Mouse (Mus musculus) neural tube, embryonic 13.5 days (tissue): Measurements from ENCODE around the gene Myo6. TPM values are rescaled to one million over a fixed set of nuclear protein-coding genes. Genes with fewer than 3 reads are reported as not detected.

Experiments
- ATAC-seq: fragments of 200-750 bp; cut with Nextera tagmentation; 2 replicates; pipeline ENCODE4 v1.8.0; 2017; ENCODE audit warnings: low read depth, mild to moderate bottlenecking, moderate TSS enrichment, moderate library complexity
- H3K27ac ChIP-seq: fragments of 300-500 bp; sonication (generic); replicated peaks from 2 replicates; pipeline ENCODE4 v1.5.1; 2015; ENCODE audit warnings: moderate library complexity, mild to moderate bottlenecking, inconsistent platforms
- H3K27me3 ChIP-seq: fragments of 300-500 bp; sonication (generic); 2 replicates; pipeline ENCODE4 v1.6.1; 2015; ENCODE audit warnings: mild to moderate bottlenecking, inconsistent platforms
- H3K36me3 ChIP-seq: fragments of 300-500 bp; sonication (generic); 2 replicates; pipeline ENCODE4 v1.6.1; 2015; ENCODE audit warnings: mild to moderate bottlenecking, inconsistent platforms
- H3K4me1 ChIP-seq: fragments of 300-500 bp; sonication (generic); replicated peaks from 2 replicates; pipeline ENCODE4 v1.6.1; 2015; ENCODE audit warnings: inconsistent platforms
- H3K4me2 ChIP-seq: fragments of 300-500 bp; sonication (generic); 2 replicates; pipeline ENCODE4 v1.6.1; 2015; ENCODE audit warnings: inconsistent platforms, mild to moderate bottlenecking, moderate library complexity
- H3K4me3 ChIP-seq: fragments of 300-500 bp; sonication (generic); 2 replicates; pipeline ENCODE4 v1.5.1; 2015; ENCODE audit warnings: mild to moderate bottlenecking, inconsistent platforms
- H3K9ac ChIP-seq: fragments of 300-500 bp; sonication (generic); 2 replicates; pipeline ENCODE4 v1.6.1; 2015; ENCODE audit warnings: moderate library complexity, mild to moderate bottlenecking, inconsistent platforms
- H3K9me3 ChIP-seq: fragments of 300-500 bp; sonication (generic); 2 replicates; pipeline ENCODE4 v1.6.1; 2016; ENCODE audit warnings: inconsistent platforms
- WGBS: fragments of 180-500 bp; shearing (Covaris S2); methylation state at CpG from one replicate; pipeline ENCODE4 v1.1.7; 2015; 5-methylcytosine and 5-hydroxymethylcytosine counted together
- polyA plus RNA-seq: library from polyadenylated mRNA; unstranded; fragments of >200 nt; fragmentation: Nextera tagmentation; extraction: Ambion mirVana; gene quantifications from 2 replicates; pipeline ENCODE4 v1.2.1, GENCODE M21; 2015

The Myo6 gene
- polyA plus RNA-seq, 1 experiment from 2014 or later, result 16.2 TPM

- 58% methylated on average over 3 of the region's 3 CpGs for WGBS
- Histone ChIP-seq H3K36me3 (no peaks in the 10 kb centered on the region), H3K9me3 (no peaks in the 10 kb centered on the region), H3K27ac (no peak overlapping the region), H3K27me3 (no peaks in the 10 kb centered on the region), H3K9ac (no peak overlapping the region), H3K4me3 (no peak overlapping the region), H3K4me2 (no peak overlapping the region), H3K4me1 (no peaks in the 10 kb centered on the region)
- no peak for ATAC-seq
Observed at GRCm38 (mm10) chr9:80185737-80186136, 20.9 kb downstream of the Myo6 start.

GRCm38 (mm10) chr9:80186693-80187092, 21.9 kb downstream of the Myo6 start:
- Histone ChIP-seq H3K9me3 (no peaks in the 10 kb centered on the region), H3K4me3 (no peak overlapping the region), H3K4me2 (no peak overlapping the region), H3K36me3 (no peaks in the 10 kb centered on the region), H3K9ac (no peak overlapping the region), H3K4me1 (no peaks in the 10 kb centered on the region), H3K27ac (no peak overlapping the region), H3K27me3 (no peaks in the 10 kb centered on the region)
- ATAC-seq, result no peak
- WGBS, result 86% methylated on average over 8 of the region's 8 CpGs

DNA sequence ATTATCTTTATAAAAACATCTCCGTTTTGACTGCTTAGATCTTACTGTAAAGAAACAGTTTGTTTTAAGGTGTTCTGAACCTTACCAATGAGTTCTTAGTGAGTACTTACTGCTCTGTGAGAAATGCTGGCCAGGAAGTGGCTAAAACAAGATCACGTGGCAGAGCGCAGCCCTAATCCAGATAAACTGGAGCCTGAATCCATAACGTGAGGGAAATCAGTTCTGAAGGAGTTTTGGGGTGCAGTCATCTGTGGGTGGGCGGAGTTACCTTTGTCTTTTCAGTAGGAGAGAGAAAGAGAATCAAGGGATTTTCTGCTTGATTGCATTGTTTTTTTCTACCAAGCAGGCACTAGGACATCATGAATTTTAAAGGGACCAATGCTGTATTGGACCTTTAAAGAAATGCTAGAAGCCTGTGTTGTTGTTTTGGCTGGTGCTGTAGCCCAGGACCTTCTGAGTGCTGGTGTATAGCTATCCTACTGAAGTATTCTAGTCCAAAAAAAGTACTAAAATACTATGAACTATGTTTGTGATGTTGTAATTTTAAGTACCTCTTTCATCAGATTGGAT, 23.6 kb downstream of the Myo6 start:
- ATAC-seq, result no peak
- Histone ChIP-seq H3K27ac (no peak overlapping the region), H3K4me1 (no peaks in the 10 kb centered on the region), H3K9ac (no peak overlapping the region), H3K4me3 (no peak overlapping the region), H3K9me3 (no peaks in the 10 kb centered on the region), H3K36me3 (no peaks in the 10 kb centered on the region), H3K27me3 (no peaks in the 10 kb centered on the region), H3K4me2 (no peak overlapping the region)
- WGBS, result 51% methylated on average over 5 of the region's 5 CpGs

- Histone ChIP-seq H3K27ac (no peak overlapping the region), H3K4me2 (no peak overlapping the region), H3K9me3 (no peaks in the 10 kb centered on the region), H3K9ac (no peak overlapping the region), H3K36me3 (no peaks in the 10 kb centered on the region), H3K4me1 (peaks cover 5% of the 10 kb centered on the region), H3K4me3 (no peak overlapping the region), H3K27me3 (no peaks in the 10 kb centered on the region)
- ATAC-seq, result no peak
- 72% methylated on average over 6 of the region's 6 CpGs for WGBS
Observed at GRCm38 (mm10) chr9:80191240-80191639, 26.4 kb downstream of the Myo6 start.

GRCm38 (mm10) chr9:80192324-80192723, 27.5 kb downstream of the Myo6 start:
- no peaks in the 10 kb centered on the region for H3K27me3 ChIP-seq
- H3K9me3 ChIP-seq, result no peaks in the 10 kb centered on the region
- no peak overlapping the region for H3K9ac ChIP-seq
- no peak overlapping the region for H3K4me2 ChIP-seq
- H3K4me3 ChIP-seq, result no peak overlapping the region
- WGBS, result 87% methylated on average over 10 of the region's 10 CpGs
- H3K36me3 ChIP-seq, result no peaks in the 10 kb centered on the region
- H3K4me1 ChIP-seq, result peaks cover 13% of the 10 kb centered on the region
- ATAC-seq, result no peak
- H3K27ac ChIP-seq, result no peak overlapping the region

GRCm38 (mm10) chr9:80194446-80194845, 29.6 kb downstream of the Myo6 start:
- H3K4me3 ChIP-seq, result no peak overlapping the region
- no peaks in the 10 kb centered on the region for H3K27me3 ChIP-seq
- H3K27ac ChIP-seq, result no peak overlapping the region
- peaks cover 16% of the 10 kb centered on the region for H3K4me1 ChIP-seq
- no peaks in the 10 kb centered on the region for H3K36me3 ChIP-seq
- H3K4me2 ChIP-seq, result no peak overlapping the region
- no peaks in the 10 kb centered on the region for H3K9me3 ChIP-seq
- 77% methylated on average over 6 of the region's 6 CpGs for WGBS
- no peak for ATAC-seq
- no peak overlapping the region for H3K9ac ChIP-seq

GRCm38 (mm10) chr9:80196161-80196560, 31.3 kb downstream of the Myo6 start:
- Histone ChIP-seq H3K27ac (no peak overlapping the region), H3K4me3 (no peak overlapping the region), H3K4me2 (no peak overlapping the region), H3K4me1 (peaks cover 16% of the 10 kb centered on the region), H3K9me3 (no peaks in the 10 kb centered on the region), H3K36me3 (no peaks in the 10 kb centered on the region), H3K27me3 (no peaks in the 10 kb centered on the region), H3K9ac (no peak overlapping the region)
- no peak for ATAC-seq
- 82% methylated on average over 3 of the region's 3 CpGs for WGBS

GRCm38 (mm10) chr9:80197233-80197632, 32.4 kb downstream of the Myo6 start:
- H3K36me3 ChIP-seq, result no peaks in the 10 kb centered on the region
- no peak for ATAC-seq
- no peak overlapping the region for H3K4me3 ChIP-seq
- 29% methylated on average over 6 of the region's 6 CpGs for WGBS
- H3K27me3 ChIP-seq, result no peaks in the 10 kb centered on the region
- H3K4me1 ChIP-seq, result peaks cover 16% of the 10 kb centered on the region
- no peak overlapping the region for H3K27ac ChIP-seq
- H3K9ac ChIP-seq, result no peak overlapping the region
- H3K9me3 ChIP-seq, result no peaks in the 10 kb centered on the region
- no peak overlapping the region for H3K4me2 ChIP-seq

DNA sequence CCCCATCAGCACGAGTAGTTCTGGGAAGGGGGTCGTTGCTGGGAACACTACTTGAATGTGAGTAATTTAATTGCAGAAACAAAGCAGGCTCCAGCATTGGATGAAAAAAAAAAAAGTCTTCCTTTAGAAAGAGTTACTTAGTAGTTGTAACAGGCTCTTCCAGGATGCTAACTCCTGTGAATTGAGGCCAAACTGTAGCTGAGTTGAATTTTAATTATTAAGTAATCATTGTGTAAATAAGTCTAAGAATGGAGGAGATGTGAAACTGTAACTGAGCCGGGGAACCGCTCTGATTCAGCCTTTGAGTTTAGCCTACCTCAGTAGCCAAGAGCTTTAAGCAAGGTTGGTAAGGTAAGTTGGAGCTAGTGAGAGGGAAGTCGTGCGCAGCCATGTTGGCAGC, 36.0 kb downstream of the Myo6 start:
- H3K36me3 ChIP-seq, result no peaks in the 10 kb centered on the region
- H3K4me3 ChIP-seq, result no peak overlapping the region
- 67% methylated on average over 6 of the region's 6 CpGs for WGBS
- ATAC-seq, result no peak
- no peaks in the 10 kb centered on the region for H3K9me3 ChIP-seq
- no peak overlapping the region for H3K27ac ChIP-seq
- H3K9ac ChIP-seq, result no peak overlapping the region
- H3K4me2 ChIP-seq, result no peak overlapping the region
- H3K27me3 ChIP-seq, result no peaks in the 10 kb centered on the region
- peaks cover 20% of the 10 kb centered on the region for H3K4me1 ChIP-seq

DNA sequence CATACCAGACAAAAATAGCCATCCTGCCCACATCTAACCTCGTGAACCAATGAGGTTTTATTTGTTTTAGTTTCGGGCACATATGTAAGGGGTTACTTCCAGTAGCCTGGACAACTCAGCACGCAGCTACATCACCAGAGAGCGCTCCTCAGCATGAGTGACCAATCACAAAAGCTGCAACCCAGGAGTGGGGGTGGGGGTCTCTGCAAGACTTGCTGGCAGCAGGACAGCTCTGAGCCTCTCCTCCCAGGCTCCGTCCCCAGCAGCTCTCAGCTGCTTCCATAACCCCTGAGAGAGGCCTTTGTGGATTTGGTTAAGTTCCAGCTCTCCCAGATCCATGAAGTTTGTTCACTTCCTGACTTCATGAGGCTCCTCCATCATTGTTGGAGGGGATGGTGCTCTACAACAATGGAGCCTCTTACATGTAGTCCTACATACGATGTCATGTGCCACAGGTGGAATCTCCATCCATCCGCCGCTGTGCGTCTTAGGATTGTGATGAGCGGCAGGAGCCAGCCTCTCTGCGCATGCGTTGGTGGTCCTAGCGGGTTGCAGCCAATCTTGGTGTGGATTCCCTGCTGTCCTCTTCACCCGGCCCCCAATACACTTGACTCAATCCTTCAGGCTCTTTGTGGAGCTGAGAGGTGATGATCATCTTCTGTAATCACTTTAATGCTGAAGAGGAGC, 37.7 kb downstream of the Myo6 start:
- peak; percentile 70 for ATAC-seq
- H3K9ac ChIP-seq, result no peak overlapping the region
- H3K27ac ChIP-seq, result no peak overlapping the region
- no peak overlapping the region for H3K4me2 ChIP-seq
- 87% methylated on average over 14 of the region's 14 CpGs for WGBS
- no peaks in the 10 kb centered on the region for H3K9me3 ChIP-seq
- no peak overlapping the region for H3K4me3 ChIP-seq
- 0 out of 2 replicates have a peak, but pooled peaks cover 5% of the 10 kb centered on the region for H3K4me1 ChIP-seq
- no peaks in the 10 kb centered on the region for H3K36me3 ChIP-seq
- no peaks in the 10 kb centered on the region for H3K27me3 ChIP-seq

GRCm38 (mm10) chr9:80208681-80209080, 43.9 kb downstream of the Myo6 start:
- no peak overlapping the region for H3K4me3 ChIP-seq
- H3K27me3 ChIP-seq, result no peaks in the 10 kb centered on the region
- ATAC-seq, result no peak
- no peak overlapping the region for H3K9ac ChIP-seq
- H3K4me1 ChIP-seq, result peaks cover 8% of the 10 kb centered on the region; the same call in 1 of the 2 replicates
- no peak overlapping the region for H3K27ac ChIP-seq
- no peaks in the 10 kb centered on the region for H3K36me3 ChIP-seq
- WGBS, result 78% methylated on average over 2 of the region's 2 CpGs
- no peak overlapping the region for H3K4me2 ChIP-seq
- H3K9me3 ChIP-seq, result no peaks in the 10 kb centered on the region

GRCm38 (mm10) chr9:80209459-80209858, 44.6 kb downstream of the Myo6 start:
- no peak overlapping the region for H3K4me2 ChIP-seq
- peaks cover 8% of the 10 kb centered on the region; the same call in 1 of the 2 replicates for H3K4me1 ChIP-seq
- no peaks in the 10 kb centered on the region for H3K9me3 ChIP-seq
- H3K36me3 ChIP-seq, result no peaks in the 10 kb centered on the region
- 0 out of 2 replicates have a peak, but pooled peaks have one; percentile 17 for ATAC-seq
- no peak overlapping the region for H3K4me3 ChIP-seq
- WGBS, result 19% methylated on average over 10 of the region's 10 CpGs
- H3K9ac ChIP-seq, result no peak overlapping the region
- H3K27ac ChIP-seq, result no peak overlapping the region
- H3K27me3 ChIP-seq, result no peaks in the 10 kb centered on the region

GRCm38 (mm10) chr9:80210096-80210495, 45.3 kb downstream of the Myo6 start:
- Histone ChIP-seq H3K9ac (no peak overlapping the region), H3K9me3 (no peaks in the 10 kb centered on the region), H3K4me2 (no peak overlapping the region), H3K27ac (no peak overlapping the region), H3K27me3 (no peaks in the 10 kb centered on the region), H3K36me3 (no peaks in the 10 kb centered on the region), H3K4me1 (peaks cover 8% of the 10 kb centered on the region; the same call in 1 of the 2 replicates), H3K4me3 (no peak overlapping the region)
- WGBS, result 78% methylated on average over 12 of the region's 12 CpGs
- no peak for ATAC-seq
